Mouse (Mus musculus) megakaryocyte, adult 5-6 weeks (primary cell): Measurements from ENCODE around the gene Commd1. TPM values are rescaled to one million over a fixed set of nuclear protein-coding genes. Genes with fewer than 3 reads are reported as not detected.

Experiments used
- ATAC-seq: 2 replicates; pipeline ENCODE4 v1.8.0; 2016; ENCODE audit warnings: mild to moderate bottlenecking, inconsistent platforms; ENCODE audit not compliant: poor library complexity, severe bottlenecking
- total RNA-seq, 2 experiments: library from RNA; stranded (forward) in 1 of 2; stranded (reverse) in 1 of 2; fragments of 153-499, 151-499 nt in 1 of 2; fragments of 221-1000, 200-1000 nt in 1 of 2; gene quantifications; 2 replicates each; pipeline versions ENCODE4 v1.2.3 to v1.2.4; 2015 to 2017

The Commd1 gene
- total RNA-seq, 2 experiments from 2014 or later: 98.5 to 138 TPM

DNA sequence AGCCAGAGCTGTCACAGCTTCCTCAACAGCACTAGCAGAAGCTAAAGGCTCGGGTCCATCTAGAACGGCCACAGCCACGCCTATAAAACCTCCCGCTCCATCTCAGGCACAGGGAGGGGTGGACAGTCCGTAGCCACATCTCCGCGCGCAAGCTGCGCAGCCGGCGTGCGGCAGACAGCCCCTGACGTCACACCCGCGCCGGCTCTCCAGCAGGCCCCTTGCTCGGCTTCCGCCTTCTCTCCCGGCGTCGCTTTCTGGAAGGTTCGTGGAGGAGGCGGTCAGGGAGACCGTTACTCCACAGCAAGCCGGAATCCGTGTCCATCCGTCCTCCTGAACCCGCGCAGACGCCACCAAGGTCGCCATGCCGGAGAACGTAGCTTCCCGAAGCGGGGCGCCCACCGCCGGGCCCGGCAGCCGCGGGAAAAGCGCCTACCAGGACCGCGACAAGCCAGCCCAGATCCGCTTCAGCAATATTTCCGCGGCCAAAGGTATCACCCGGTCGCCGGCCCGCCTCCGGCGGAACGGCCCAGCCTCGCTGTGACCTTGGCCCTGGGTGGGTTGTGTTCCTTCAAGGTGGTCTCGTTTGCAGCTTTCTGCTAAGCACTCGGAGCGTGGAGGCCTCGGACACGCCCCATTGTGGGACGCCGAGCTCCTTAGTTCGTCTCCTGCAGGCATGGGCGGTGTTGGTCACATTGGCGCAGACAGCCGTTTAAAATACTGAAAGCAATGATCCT lies 8.4 kb upstream of the Commd1 start, which contains the start of gene Cct4:
TSS of gene Cct4 (plus strand) at position 127 of the 734 bp plus-strand sequence.
- peak; percentile 96 for ATAC-seq

DNA sequence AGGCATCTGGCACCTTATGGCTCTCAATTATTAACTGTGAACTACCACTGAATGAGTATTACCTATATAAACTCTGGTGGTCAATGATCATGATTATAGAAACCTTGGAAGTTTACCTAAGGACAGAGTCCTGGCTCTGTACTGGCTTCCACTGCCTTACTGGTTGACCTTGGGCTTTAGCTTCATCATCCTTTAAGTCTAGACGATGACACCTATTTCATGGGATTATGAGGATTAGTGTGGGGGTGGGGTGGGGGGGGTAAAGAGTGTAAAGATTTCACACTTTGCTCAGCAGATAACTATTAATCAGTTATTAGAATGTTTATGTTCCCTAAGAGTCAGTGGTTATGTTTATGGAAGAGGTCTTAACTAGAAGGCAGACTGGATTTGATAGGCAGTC lies 7.6 kb upstream of the Commd1 start:
- ATAC-seq: no peak

DNA sequence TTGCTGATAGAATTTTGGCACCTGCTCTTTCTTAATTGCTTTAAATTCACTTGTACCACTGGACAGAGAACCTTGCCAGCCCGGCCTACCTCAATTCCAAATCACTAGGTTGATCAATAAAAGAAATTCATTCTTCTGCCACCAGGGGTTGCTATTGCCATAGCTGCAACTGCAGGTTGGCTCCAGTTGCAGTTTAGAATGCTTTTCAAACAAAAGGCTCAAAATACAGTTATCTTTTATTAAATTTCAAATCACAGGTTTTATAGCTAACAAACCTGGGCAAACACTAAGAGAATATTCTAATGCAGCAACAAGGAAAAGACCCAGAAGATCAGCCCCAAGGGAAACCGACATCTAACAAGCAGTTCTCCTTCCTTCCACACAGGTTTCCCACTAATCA lies 5.2 kb upstream of the Commd1 start:
- ATAC-seq: peak; percentile 46

DNA sequence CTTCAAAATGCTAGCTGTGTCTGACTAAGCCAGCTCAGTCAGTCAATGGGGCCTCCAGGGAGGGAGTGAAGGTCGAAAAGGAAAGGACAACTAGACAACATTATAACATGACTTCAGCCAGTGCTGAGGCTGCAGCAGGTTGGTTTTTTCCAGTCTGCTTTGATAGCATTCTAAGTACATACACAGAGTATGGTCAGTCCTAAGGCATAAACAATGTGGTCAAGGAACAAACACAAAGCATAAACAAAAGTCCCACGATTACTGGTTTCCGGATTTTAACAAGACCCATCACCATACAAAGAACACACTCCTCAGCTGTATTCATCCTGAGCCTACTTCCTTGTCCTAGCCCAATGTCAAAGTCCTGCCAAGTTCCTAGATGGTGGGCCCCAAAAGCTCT lies 3.3 kb upstream of the Commd1 start:
- no peak for ATAC-seq

DNA sequence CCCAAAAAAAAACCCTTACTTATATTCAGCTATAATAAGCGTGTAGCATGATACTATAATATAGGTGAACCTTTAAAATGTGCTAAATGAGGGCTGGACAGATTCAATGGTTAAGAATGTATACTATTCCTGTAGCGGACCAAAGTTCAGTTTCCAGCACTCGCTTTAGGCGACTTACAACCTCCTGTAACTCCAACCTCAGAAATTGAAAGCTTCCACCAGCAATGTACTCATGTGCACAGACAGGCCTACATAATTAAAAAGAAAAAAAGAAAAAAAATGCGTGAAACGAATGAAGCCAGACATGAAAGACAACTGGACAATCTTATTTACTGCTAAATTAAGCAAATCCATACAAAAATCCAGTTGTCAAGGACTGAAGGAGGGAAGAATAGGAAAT lies 664 bp upstream of the Commd1 start:
- no peak for ATAC-seq

DNA sequence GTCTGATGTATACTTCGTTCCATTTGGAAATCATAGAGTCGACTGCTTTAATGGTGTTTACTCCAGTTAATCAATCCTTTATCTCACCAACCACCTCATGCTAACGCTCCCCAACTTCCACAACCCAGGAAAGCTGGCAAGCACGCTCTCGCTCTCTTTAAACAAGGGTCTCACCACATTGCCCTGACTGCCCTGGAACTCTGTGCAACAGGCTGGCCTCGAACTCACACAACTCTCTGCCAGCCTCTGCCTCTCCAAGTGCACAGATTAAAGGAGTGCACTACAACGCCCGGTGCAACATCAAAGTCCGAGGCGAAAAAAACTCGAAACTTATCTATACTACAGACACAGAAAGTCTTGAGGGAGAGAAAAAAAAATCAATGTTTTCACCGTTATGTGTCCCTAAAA lies 635 bp downstream of the Commd1 start:
- peak; percentile 10; the same call in 1 of the 2 replicates for ATAC-seq

DNA sequence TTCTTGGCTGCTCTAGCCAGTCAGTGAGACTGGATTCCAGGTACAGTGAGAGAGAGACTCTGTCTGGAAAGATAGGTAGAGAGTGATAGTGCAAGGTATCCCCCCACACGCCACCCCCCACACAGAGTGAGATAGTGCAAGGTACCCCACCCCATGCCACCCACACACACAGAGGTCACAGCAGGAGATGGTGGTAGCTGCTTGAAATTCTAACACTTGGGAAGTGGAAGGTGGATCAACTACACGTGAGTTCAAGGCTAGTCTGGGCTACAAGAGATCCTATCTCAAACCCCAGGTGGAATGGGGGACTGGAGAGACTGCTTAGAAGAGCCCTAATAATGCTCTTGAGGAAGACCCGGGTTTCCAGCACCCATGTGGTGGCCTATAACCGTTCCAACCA lies 1.1 kb downstream of the Commd1 start:
- no peak for ATAC-seq

DNA sequence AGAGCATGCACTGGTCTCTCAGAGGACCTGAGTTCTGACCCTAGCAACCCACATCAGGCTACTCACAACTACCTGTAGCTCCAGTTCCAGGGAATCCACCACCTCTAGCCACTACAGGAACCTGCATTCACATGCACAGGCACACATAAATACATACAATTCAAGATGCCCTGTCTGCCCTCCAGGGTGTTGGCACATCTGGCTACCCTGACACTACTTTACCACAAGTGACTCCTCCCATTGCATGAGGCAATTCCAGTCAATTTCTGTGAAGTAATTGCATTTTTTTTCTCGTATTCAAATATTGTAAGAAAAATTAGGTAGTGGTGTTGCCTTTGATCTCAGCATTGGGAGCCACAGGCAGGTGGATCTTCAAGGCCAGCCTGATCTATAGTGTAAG lies 3.0 kb downstream of the Commd1 start:
- ATAC-seq: peak; percentile 11; the same call in 1 of the 2 replicates

DNA sequence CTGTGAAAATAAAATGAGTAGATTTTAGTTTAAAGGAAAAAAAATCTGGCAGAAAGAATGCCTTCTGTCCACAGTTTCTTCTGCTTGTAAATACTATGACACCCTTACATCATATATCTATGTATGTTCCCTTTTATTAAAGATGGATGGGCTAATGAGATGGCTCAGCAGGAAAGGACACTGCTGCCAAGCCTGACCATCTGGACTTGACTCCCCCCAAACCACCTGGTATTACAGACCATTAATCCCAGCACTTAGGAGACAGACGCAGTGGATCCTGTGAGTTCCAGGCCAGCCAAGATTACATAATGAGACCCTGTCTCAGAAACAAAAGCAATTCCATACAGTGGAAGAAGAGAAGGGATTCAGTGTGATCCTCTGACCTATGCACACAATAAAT lies 3.5 kb downstream of the Commd1 start:
- no peak for ATAC-seq

DNA sequence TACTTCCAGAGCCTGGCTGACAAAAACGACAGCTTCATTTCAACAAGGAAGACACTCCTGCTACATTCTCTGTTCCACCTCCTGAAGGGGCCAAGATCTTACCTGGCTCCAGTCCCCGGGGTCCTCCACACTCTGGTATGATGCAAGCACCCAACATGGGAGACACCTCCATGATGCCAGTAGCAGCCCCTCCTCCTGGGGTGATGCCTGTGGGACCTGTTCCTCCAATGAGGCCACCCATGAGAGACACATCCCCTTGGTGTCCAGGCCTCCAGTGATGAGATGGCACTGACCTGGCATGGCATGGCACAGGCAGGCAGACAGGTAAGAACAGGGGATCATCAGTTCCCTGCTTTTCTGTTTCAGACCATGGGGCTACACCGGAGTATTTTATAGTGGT lies 4.0 kb downstream of the Commd1 start:
- ATAC-seq: no peak

DNA sequence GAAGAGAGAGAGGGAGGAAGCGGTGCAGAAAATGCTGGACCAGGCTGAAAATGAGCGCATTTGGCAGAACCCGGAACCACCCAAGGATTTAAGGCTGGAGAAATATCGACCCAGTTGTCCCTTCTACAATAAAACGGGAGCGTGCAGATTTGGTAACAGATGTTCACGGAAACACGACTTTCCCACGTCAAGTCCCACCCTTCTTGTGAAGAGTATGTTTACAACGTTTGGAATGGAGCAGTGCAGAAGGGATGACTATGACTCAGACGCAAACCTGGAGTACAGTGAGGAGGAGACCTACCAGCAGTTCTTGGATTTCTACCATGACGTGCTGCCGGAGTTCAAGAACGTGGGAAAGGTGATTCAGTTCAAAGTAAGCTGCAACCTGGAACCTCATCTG lies 8.6 kb downstream of the Commd1 start:
- ATAC-seq: no peak

DNA sequence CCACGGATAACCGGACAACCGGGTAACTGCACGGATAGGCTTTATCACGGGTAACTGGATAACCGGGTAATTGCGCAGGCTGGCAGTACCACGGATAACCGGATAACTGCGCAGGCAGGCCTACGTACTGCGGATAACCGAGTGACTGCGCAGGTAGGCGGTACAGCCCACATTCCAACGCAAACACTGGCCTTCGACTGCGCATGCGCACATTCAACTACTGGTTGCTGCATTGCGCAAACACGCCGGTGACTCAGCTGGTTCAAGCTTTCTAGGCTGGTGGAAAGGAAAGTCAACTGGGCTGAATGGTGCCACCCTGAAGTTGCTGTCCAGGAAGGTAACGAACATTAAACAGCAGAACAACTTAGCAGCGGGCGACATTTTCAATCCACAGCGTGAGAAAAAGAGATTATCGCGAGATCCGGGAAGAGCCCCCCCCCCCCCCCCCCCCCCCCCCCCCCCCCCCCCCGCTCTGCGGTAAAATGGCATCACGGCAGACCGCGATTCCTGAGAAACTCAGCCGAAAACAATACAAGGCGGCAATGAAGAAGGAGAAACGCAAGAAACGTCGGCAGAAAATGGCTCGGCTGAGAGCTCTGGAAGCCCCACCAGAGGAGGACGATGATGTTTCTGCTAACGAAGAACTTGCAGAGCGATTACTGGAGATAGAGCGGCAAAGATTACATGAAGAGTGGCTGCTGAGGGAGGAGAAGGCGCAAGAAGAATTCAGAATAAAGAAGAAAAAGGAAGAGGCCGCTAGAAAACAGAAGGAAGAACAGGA lies 9.2 kb downstream of the Commd1 start:
- peak; percentile 71 for ATAC-seq

DNA sequence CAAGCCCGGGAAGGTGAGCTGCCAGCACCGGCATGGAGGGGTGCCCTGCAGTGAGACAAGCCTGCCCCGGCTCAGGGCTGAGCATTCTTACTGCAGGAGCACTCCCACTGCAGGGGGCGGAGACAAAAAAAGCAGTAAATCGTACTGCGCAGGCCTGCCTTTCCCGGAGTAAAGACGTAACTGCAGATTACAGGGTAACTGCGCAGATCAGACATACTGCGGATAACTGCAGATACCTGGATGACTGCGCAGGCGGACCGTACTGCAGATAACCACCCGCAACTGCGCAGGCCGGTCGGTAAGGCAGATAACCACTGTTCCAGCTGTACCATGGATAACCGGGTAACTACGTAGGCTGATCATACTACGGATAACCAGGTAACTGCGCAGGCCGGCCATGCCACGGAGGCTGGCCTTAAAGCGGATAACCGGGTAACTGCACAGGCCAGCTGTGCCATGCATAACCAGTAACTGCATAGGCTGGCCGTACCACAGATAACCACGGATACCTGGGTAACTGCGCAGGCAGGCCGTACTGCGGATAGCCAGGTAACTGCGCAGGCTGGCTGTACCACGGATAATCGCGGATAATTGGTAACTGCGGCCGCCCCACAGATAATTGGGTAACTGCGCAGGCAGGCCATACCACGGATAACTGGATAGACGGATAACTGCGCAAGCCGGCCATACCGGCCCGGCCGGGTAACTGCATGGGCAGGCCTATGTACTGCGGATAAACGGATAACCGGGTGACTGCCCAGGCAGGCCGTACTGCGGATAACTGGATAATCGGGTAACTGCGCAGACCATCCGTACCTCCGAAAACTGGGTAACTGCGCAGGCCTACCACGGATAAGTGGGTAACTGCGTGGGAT lies 10.1 kb downstream of the Commd1 start, which contains the start of gene Zrsr1:
TSS of gene Zrsr1 (plus strand) at position 171 of the 875 bp plus-strand sequence.
- peak; percentile 56 for ATAC-seq

DNA sequence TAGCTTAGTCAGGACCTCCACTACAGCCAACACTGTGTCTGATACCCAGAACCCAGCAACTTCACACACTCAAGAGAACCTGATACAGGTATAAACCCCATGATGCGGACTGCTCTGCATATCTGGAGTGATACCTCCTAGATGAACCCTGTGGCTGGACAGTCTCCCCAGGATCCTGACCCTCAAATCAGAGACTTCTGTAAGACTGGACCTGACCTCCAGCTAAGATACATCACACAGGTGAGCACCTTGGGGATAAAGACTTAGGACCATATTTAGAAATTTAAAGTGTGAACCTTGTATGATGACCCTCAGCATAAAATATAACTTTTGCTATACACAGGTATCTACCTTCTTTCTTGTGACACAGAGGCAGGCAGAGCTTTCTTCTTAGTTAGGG lies 11.6 kb downstream of the Commd1 start:
- no peak for ATAC-seq

DNA sequence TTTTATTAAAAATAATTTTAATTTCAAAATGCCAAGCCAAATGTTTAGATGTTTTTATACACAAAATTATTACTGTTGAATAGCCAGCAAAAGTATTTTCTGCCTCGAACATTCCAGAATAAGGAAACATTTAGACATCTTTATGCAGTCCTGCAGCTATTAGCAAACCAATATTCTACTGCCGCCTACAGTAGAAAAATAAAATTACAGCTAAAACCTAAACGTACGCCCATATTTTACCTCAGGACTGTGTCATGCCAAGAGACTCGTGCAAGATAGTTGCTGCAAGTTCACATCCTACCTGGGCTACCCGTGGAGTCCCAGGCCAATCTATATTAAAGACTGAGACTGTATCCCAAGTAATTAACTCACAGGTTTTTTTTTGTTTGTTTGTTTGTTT lies 12.7 kb downstream of the Commd1 start:
- ATAC-seq: peak; percentile 46

DNA sequence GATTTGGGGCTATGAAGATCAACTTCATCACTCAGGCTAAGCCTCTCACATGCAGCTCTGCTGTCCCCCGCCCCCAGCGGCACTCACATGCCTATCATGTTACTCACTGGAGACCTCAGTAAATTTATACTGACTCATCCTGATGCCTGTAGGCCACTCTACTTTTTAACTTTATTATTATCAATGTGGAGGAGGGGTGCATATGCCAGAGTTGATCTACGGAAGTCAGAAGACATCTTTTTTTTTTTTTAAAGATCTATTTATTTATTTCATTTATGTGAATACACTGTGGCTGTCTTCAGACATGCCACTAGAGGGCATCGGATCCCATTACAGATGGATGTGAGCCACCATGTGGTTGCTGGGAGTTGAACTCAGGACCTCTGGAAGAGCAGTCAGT lies 16.7 kb downstream of the Commd1 start:
- no peak for ATAC-seq

DNA sequence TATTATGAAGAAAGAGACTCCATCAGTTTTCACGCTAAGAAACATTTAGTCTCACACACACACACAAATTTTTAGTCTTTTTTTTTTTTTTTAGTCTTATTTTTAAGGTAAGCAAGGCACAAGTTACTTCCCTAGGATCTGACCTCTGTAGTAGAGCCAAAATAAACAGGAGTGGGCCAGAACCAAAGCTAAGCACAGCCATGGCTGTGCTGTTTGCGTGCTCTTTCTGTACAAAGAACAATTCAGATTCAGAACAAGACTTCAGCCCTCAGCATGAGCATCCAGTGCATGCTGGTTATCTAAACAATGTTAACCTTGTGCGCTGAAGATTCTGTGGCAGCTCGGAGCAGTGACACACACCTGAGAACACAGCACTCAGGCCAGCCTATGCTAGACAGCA lies 17.8 kb downstream of the Commd1 start:
- no peak for ATAC-seq

DNA sequence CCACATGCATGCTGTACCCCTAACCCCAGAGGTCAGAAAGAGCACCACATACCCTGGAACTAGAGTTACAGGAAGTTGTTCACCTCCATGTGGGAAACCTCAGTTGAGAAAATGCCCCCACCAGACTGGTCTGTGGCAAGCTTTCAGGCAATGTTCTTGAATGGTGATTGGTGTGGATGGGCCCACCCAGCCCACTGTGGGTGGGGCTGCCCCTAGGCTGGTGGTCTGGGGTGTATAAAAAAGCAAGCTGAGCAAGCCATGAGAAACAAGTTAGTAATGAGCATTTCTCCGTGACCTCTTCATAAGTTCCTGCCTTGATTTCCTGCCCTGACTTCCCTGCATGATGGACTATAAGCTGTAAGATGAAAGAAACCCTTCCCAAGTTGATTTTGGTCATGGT lies 20.1 kb downstream of the Commd1 start:
- ATAC-seq: no peak

DNA sequence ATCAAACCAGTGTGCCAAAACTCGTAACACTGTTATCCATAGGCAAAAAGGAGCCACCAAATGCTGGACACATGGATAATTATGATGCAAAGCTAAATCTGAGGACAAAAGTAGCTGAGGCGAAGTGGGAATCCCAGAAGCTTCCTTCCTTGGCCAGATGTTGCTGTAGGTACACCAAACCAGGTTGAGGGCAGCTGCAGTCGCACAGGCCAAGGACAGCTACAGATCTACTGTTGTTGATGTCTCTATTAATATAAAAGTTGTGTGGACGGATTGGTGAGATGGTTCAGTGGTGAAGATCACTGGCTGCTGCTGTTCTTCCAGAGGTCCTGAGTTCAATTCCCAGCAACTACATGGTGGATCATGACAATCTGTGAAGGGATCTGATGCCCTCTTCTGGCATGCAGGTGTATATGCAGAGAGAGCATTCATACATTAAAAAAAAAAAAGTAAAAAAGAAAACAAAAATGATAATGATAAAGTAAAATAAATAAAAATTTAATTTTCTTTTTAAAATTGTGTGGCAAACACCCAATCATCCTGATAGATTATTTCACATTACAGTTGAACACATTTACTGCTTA lies 24.3 kb downstream of the Commd1 start:
- ATAC-seq: no peak

DNA sequence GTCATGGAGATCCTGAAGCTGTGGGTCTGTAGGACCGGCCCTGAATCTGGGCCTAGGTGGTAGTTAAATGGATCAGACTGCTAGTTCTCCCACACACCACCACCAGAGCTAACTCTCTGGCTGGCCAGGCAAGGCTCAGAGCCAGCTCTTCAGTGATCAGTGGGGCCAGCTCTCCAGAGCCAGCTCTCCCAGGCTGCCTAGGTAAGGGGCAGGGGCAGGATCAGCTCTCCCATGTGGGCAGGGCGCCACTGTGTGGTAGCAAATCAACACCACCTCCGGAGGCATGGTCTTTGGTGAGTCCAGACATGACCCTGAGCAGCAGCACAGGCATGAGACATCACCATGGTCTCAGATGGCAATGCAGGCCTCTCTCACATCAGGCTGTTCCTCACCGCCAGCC lies 25.4 kb downstream of the Commd1 start:
- ATAC-seq: peak; percentile 94

DNA sequence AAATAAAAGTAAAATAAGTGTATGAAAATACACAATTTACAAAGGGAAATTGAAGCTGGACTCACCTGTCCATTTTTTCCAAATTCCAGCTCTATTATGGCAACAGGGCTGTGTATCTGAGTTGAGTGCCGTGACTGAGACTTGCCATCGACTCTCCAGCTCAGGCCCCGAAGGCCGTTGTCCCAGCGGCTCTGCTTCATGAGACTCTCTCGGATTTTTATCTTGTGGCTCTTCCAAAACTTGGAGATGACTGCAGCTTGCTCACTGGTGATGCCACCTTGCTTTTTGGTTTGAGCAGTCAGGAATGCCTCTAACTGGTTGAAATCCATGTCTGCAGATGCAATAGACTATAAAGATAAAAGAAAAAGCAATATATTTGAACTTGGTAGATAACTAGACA lies 25.8 kb downstream of the Commd1 start:
- ATAC-seq: no peak
